Comparison of ENCODE assay signal across 8 mouse cellular contexts in genomic region chr19:29063577-29064363, GRCm38 (mm10). TPM values are rescaled to one million over a fixed set of nuclear protein-coding genes. Genes with fewer than 3 reads are reported as not detected.
DNase-seq lines count a peak whose midpoint lies in the region; ATAC-seq and TF ChIP-seq lines count a peak whose summit lies in the region.

No protein-coding gene starts in this region.

- ATAC-seq in megakaryocyte, adult 5-6 weeks (ENCODE audit: poor library complexity, severe bottlenecking) = peak; percentile 85

- peak; percentile 96 for TF ChIP-seq CTCF in cortical plate, adult 2 months (IDR thresholded peaks at IDR 0.05; ENCODE audit: extremely low read depth, insufficient read depth, low read length)

- peaks cover 4% of the 10 kb centered on the region for H3K4me1 ChIP-seq in cortical plate, adult 2 months (ENCODE audit: control insufficient read depth, insufficient read depth, low read length)

- H3K4me3 ChIP-seq in cortical plate, adult 2 months (ENCODE audit: insufficient read depth, low read length) = no peak overlapping the region

- DNase-seq in adipocyte (ENCODE audit: low spot score) = peak; percentile 97
- DNase-seq in gastrocnemius, adult 8-10 months (ENCODE audit: low spot score in 2 of 2) = peak; percentile 87 to 90
- DNase-seq in hindlimb bud, embryonic 11.5 days (ENCODE audit: extremely low spot score, low read depth, low spot score) = peak; percentile 70
- DNase-seq in left cerebral cortex, adult 8-10 months (ENCODE audit: low spot score in 2 of 2) = peak; percentile 80
- peak; percentile 89 for DNase-seq in right cerebral cortex, adult 18-20 months
- peak; percentile 87 for DNase-seq in urinary bladder, adult 2 months (ENCODE audit: low spot score)

- TF ChIP-seq POLR2A in cortical plate, adult 2 months (IDR thresholded peaks at IDR 0.05; ENCODE audit: extremely low read depth, insufficient read depth, low read length) = no peak

- no peak overlapping the region for H3K27ac ChIP-seq in cortical plate, adult 2 months (ENCODE audit: insufficient read depth, low read length)

RNA-seq across cellular contexts. Expression of gene Ak3, which starts 16.0 kb away (rescaled TPM):
- polyA plus RNA-seq in cortical plate, adult 2 months (2012; rRNA removed) = 65.9 and 71.0 TPM in 2 replicates
- 10 to 100 TPM; 32.4 to 42.5 (median 39.8) TPM for total RNA-seq in gastrocnemius, adult 8-10 months (2022)
- 10 to 100 TPM; 51.7 to 57.6 (median 54.8) TPM for total RNA-seq in left cerebral cortex, adult 8-10 months (2022)
- total RNA-seq in megakaryocyte, adult 5-6 weeks (2015) = 27.2 and 30.7 TPM in 2 replicates
- 18.2 and 19.5 TPM in 2 replicates for total RNA-seq in megakaryocyte, adult 5-6 weeks (2017)
- 96.5 and 118 TPM in 2 replicates for polyA plus RNA-seq in urinary bladder, adult 2 months (2012; rRNA removed)

RNA-seq across cellular contexts. Expression of gene Rcl1, which starts 37.4 kb away (rescaled TPM):
- polyA plus RNA-seq in cortical plate, adult 2 months (2012; rRNA removed) = 16.5 and 16.7 TPM in 2 replicates
- 1 to 10 TPM; 5.0 to 8.5 (median 6.9) TPM for total RNA-seq in gastrocnemius, adult 8-10 months (2022)
- 10 to 100 TPM; 17.8 to 21.1 (median 19.4) TPM for total RNA-seq in left cerebral cortex, adult 8-10 months (2022)
- total RNA-seq in megakaryocyte, adult 5-6 weeks (2015) = 3.2 and 5.0 TPM in 2 replicates
- 11.7 TPM in 2 replicates for total RNA-seq in megakaryocyte, adult 5-6 weeks (2017)
- 20.6 and 21.5 TPM in 2 replicates for polyA plus RNA-seq in urinary bladder, adult 2 months (2012; rRNA removed)
